12 mouse cellular contexts compared by ENCODE assay signal in genomic region chr13:90798381-90798780, GRCm38 (mm10).
"Had no signal": no experiment of that assay in that cellular context is flagged by ENCODE, and none has a peak within 500 bp of the region (broad histone marks: within the 10 kb centered on the region; RNA-seq: fewer than 3 reads in every experiment).

No protein-coding gene starts in this region.

- H3K4me1 ChIP-seq: liver, embryonic 12.5 days; midbrain, embryonic 15.5 days; stomach, embryonic 15.5 days had no signal

- H3K36me3 ChIP-seq: limb, embryonic 15.5 days; liver, embryonic 12.5 days; lung, embryonic 15.5 days; midbrain, embryonic 15.5 days; neural tube, embryonic 13.5 days; stomach, embryonic 15.5 days had no signal

- H3K27ac ChIP-seq: limb, embryonic 15.5 days; liver, embryonic 12.5 days; lung, embryonic 15.5 days; midbrain, embryonic 15.5 days; neural tube, embryonic 13.5 days; stomach, embryonic 15.5 days had no signal

- H3K9ac ChIP-seq: limb, embryonic 15.5 days; liver, embryonic 12.5 days; lung, embryonic 15.5 days; midbrain, embryonic 15.5 days; neural tube, embryonic 13.5 days; stomach, embryonic 15.5 days had no signal

- ATAC-seq: liver, embryonic 12.5 days; midbrain, embryonic 15.5 days had no signal

- H3K27me3 ChIP-seq: limb, embryonic 15.5 days; liver, embryonic 12.5 days; lung, embryonic 15.5 days; midbrain, embryonic 15.5 days; neural tube, embryonic 13.5 days; stomach, embryonic 15.5 days had no signal

- H3K9me3 ChIP-seq: limb, embryonic 15.5 days; liver, embryonic 12.5 days; lung, embryonic 15.5 days; midbrain, embryonic 15.5 days; neural tube, embryonic 13.5 days; stomach, embryonic 15.5 days had no signal

- H3K4me2 ChIP-seq: limb, embryonic 15.5 days; liver, embryonic 12.5 days; lung, embryonic 15.5 days; midbrain, embryonic 15.5 days; neural tube, embryonic 13.5 days; stomach, embryonic 15.5 days had no signal

- DNase-seq: kidney, adult 8-10 months; kidney, postnatal 25 days; layer of hippocampus, adult 9-11 months; right cerebral cortex, postnatal 14 days; thymus, adult 2 months; thymus, postnatal 25 days had no signal

- H3K4me3 ChIP-seq: limb, embryonic 15.5 days; liver, embryonic 12.5 days; lung, embryonic 15.5 days; midbrain, embryonic 15.5 days; neural tube, embryonic 13.5 days; stomach, embryonic 15.5 days had no signal
